Mouse (Mus musculus): ENCODE measurements around the gene Olfr1393. TPM values are rescaled to one million over a fixed set of nuclear protein-coding genes. Genes with fewer than 3 reads are reported as not detected.

Olfr1393 gene
- total and polyA plus RNA-seq, 2 experiments from 2014 or later: 0.10 to 0.48 TPM

- Histone ChIP-seq H3K27ac (ENCODE audit: low read depth, low read length) (no peak overlapping the region), H3K4me2 (ENCODE audit: low read depth) (no peak overlapping the region), H3K9me3 (ENCODE audit: low read length) (no peaks in the 10 kb centered on the region), H3K9ac (no peak overlapping the region), H3K27me3 (ENCODE audit: insufficient read depth, low read length) (no peaks in the 10 kb centered on the region), H3K4me3 (ENCODE audit: low read depth, low read length) (no peak overlapping the region), H3K36me3 (ENCODE audit: insufficient read depth) (no peaks in the 10 kb centered on the region), H3K4me1 (ENCODE audit: insufficient read depth) (peaks cover 16% of the 10 kb centered on the region)
- WGBS: 57% methylated on average over 1 of the region's 1 CpGs
- no peak for TF ChIP-seq CTCF (IDR thresholded peaks at IDR 0.05; ENCODE audit: low read depth)
- ATAC-seq (no peak), DNase-seq (no peak)
Observed at GRCm38 (mm10) chr11:49241471-49241870, 36.6 kb upstream of the Olfr1393 start.

- peak overlapping the region; percentile 87 for H3K4me3 ChIP-seq (ENCODE audit: low read depth, low read length)
- DNase-seq: no peak
- 20% methylated on average over 11 of the region's 11 CpGs for WGBS
- no peaks in the 10 kb centered on the region for H3K9me3 ChIP-seq (ENCODE audit: low read length)
- H3K27me3 ChIP-seq (ENCODE audit: insufficient read depth, low read length): no peaks in the 10 kb centered on the region
- peak overlapping the region; percentile 90 for H3K27ac ChIP-seq (ENCODE audit: low read depth, low read length)
- no peaks in the 10 kb centered on the region for H3K36me3 ChIP-seq (ENCODE audit: insufficient read depth)
- H3K9ac ChIP-seq: peak overlapping the region; percentile 84
- H3K4me2 ChIP-seq (ENCODE audit: low read depth): peak overlapping the region; percentile 56
- ATAC-seq: no peak
- no peak for TF ChIP-seq CTCF (IDR thresholded peaks at IDR 0.05; ENCODE audit: low read depth)
- H3K4me1 ChIP-seq (ENCODE audit: insufficient read depth): peaks cover 16% of the 10 kb centered on the region
Observed at GRCm38 (mm10) chr11:49242944-49243626, 35.0 kb upstream of the Olfr1393 start.

- Histone ChIP-seq H3K9ac (peak within 1 kb of the TSS; percentile 84), H3K27me3 (ENCODE audit: insufficient read depth, low read length) (no peaks in the 10 kb centered on the region), H3K27ac (ENCODE audit: low read depth, low read length) (peak within 1 kb of the TSS; percentile 90), H3K4me2 (ENCODE audit: low read depth) (peak within 1 kb of the TSS; percentile 56), H3K36me3 (ENCODE audit: insufficient read depth) (no peaks in the 10 kb centered on the region), H3K9me3 (ENCODE audit: low read length) (no peaks in the 10 kb centered on the region), H3K4me1 (ENCODE audit: insufficient read depth) (peaks cover 16% of the 10 kb centered on the region), H3K4me3 (ENCODE audit: low read depth, low read length) (peak within 1 kb of the TSS; percentile 87)
- ATAC-seq (peak; percentile 95), DNase-seq (peak; percentile 94)
- WGBS: under 1% methylated on average over 60 of the region's 60 CpGs
- TF ChIP-seq CTCF (IDR thresholded peaks at IDR 0.05; ENCODE audit: low read depth): peak; percentile 32
Observed at GRCm38 (mm10) chr11:49243727-49244594, 34.1 kb upstream of the Olfr1393 start, which contains the start of gene Mgat1. Gene Mgat1 (plus strand): TSS chr11:49244191.

- Histone ChIP-seq H3K4me3 (ENCODE audit: low read depth, low read length) (peak overlapping the region; percentile 87), H3K9me3 (ENCODE audit: low read length) (no peaks in the 10 kb centered on the region), H3K36me3 (ENCODE audit: insufficient read depth) (no peaks in the 10 kb centered on the region), H3K4me1 (ENCODE audit: insufficient read depth) (peaks cover 16% of the 10 kb centered on the region), H3K9ac (peak overlapping the region; percentile 84), H3K4me2 (ENCODE audit: low read depth) (peak overlapping the region; percentile 56), H3K27me3 (ENCODE audit: insufficient read depth, low read length) (no peaks in the 10 kb centered on the region), H3K27ac (ENCODE audit: low read depth, low read length) (peak overlapping the region; percentile 90)
- TF ChIP-seq CTCF (IDR thresholded peaks at IDR 0.05; ENCODE audit: low read depth): no peak
- under 1% methylated on average over 4 of the region's 4 CpGs for WGBS
- ATAC-seq: no peak
- DNase-seq: no peak
Observed at GRCm38 (mm10) chr11:49244595-49244930, 33.5 kb upstream of the Olfr1393 start.

- no peaks in the 10 kb centered on the region for H3K9me3 ChIP-seq (ENCODE audit: low read length)
- peaks cover 20% of the 10 kb centered on the region for H3K4me1 ChIP-seq (ENCODE audit: insufficient read depth)
- DNase-seq (no peak), ATAC-seq (no peak)
- TF ChIP-seq CTCF (IDR thresholded peaks at IDR 0.05; ENCODE audit: low read depth): no peak
- no peak overlapping the region for H3K4me3 ChIP-seq (ENCODE audit: low read depth, low read length)
- H3K4me2 ChIP-seq (ENCODE audit: low read depth): peak overlapping the region; percentile 56
- WGBS: 22% methylated on average over 7 of the region's 7 CpGs
- H3K27me3 ChIP-seq (ENCODE audit: insufficient read depth, low read length): no peaks in the 10 kb centered on the region
- no peaks in the 10 kb centered on the region for H3K36me3 ChIP-seq (ENCODE audit: insufficient read depth)
- no peak overlapping the region for H3K9ac ChIP-seq
- no peak overlapping the region for H3K27ac ChIP-seq (ENCODE audit: low read depth, low read length)
Observed at GRCm38 (mm10) chr11:49245176-49245575, 32.9 kb upstream of the Olfr1393 start.

GRCm38 (mm10) chr11:49245634-49246415, 32.3 kb upstream of the Olfr1393 start:
- H3K36me3 ChIP-seq (ENCODE audit: insufficient read depth): no peaks in the 10 kb centered on the region
- H3K9ac ChIP-seq: peak overlapping the region; percentile 14; the same call in 1 of the 2 replicates
- TF ChIP-seq CTCF (IDR thresholded peaks at IDR 0.05; ENCODE audit: low read depth): no peak
- no peak overlapping the region for H3K27ac ChIP-seq (ENCODE audit: low read depth, low read length)
- no peaks in the 10 kb centered on the region for H3K27me3 ChIP-seq (ENCODE audit: insufficient read depth, low read length)
- peaks cover 22% of the 10 kb centered on the region for H3K4me1 ChIP-seq (ENCODE audit: insufficient read depth)
- 30% methylated on average over 12 of the region's 12 CpGs for WGBS
- H3K9me3 ChIP-seq (ENCODE audit: low read length): no peaks in the 10 kb centered on the region
- no peak overlapping the region for H3K4me3 ChIP-seq (ENCODE audit: low read depth, low read length)
- H3K4me2 ChIP-seq (ENCODE audit: low read depth): peak overlapping the region; percentile 56; the same call in 1 of the 2 replicates
- ATAC-seq: no peak
- no peak for DNase-seq
